Mouse (Mus musculus): ENCODE measurements around the gene Rap2c. TPM values are rescaled to one million over a fixed set of nuclear protein-coding genes. Genes with fewer than 3 reads are reported as not detected.
A peak's percentile ranks its signal among the peaks of the same experiment; 100 is the strongest.

Gene Rap2c
- 12.8 and 13.4 TPM in 2 replicates for polyA plus RNA-seq (2015; fragmentation: Nextera tagmentation; extraction: Ambion mirVana)

DNA sequence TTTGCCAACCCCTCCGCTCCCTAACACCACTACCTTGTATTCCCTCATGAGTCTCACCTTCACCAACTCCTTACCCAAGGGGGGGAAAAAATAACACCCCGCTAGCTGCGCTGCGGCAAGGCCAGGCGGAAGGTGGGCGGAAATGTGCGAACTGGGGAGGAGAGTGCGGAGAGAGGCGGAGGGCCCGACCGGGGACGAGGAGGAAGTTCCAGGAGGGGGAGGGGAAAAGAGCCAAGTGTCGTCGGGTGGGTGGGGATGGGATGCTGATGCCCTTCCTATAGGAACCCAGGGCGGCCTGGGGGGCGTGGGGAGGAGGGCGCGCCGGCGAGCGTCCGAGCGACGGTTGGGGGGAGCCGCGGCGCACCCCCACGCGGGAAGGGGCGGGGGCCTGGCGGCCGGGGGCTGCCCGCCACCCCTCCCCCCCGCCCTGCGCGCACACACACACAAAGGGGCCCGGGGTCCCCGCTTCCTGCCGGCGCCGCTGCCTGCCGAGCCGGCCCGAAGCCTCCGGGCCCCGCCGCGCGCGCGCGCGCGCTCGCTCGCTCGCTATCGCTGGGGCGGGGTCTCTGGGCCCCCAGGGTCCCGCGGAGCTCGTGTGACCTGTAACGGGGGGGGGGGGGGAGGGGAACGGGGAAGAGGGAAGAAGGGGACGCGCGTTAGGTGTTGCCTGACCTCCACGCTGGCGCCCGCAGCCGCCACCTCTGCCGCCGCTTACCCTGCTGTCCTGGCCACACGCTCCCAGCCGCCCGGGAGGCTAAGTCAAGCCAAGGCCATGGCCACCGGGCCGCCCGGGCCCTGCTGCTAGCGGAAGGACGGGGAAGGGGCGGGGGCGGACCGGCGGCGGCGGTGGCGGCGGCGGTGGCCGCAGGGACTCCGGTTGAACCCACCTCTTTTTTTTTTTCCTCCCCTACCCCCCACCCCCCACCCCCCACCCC is at the start of gene Rap2c:
TSS of gene Rap2c (minus strand) at position 168 of the 935 bp plus-strand sequence.
- 14% methylated on average over 40 of the region's 92 CpGs for WGBS
- no peaks in the 10 kb centered on the region for H3K27me3 ChIP-seq (ENCODE audit: control insufficient read depth, insufficient read depth, low read length)
- ATAC-seq (replicated peaks; ENCODE audit: extremely low read depth, insufficient read depth, low FRiP score), result peak; percentile 78
- H3K9me3 ChIP-seq (replicated peaks; ENCODE audit: control insufficient read depth, low read length), result no peaks in the 10 kb centered on the region
- 0 out of 2 replicates have a peak, but pooled peaks cover 4% of the 10 kb centered on the region for H3K36me3 ChIP-seq (ENCODE audit: control insufficient read depth, insufficient read depth)
- H3K9ac ChIP-seq (ENCODE audit: low read length), result peak within 1 kb of the TSS; percentile 87
- H3K27ac ChIP-seq (ENCODE audit: low read length), result peak within 1 kb of the TSS; percentile 98
- H3K4me2 ChIP-seq (ENCODE audit: low read depth, low read length), result peak within 1 kb of the TSS; percentile 71
- H3K4me1 ChIP-seq (ENCODE audit: control insufficient read depth, insufficient read depth, low read length), result peaks cover 8% of the 10 kb centered on the region; the same call in 1 of the 2 replicates
- H3K4me3 ChIP-seq (ENCODE audit: low read length), result peak within 1 kb of the TSS; percentile 64

GRCm38 (mm10) chrX:51066539-51067286 is 48.9 kb upstream of the Rap2c start:
- no peaks in the 10 kb centered on the region for H3K9me3 ChIP-seq (replicated peaks; ENCODE audit: control insufficient read depth, low read length)
- no peak overlapping the region for H3K27ac ChIP-seq (ENCODE audit: low read length)
- WGBS, result 59% methylated on average over 11 of the region's 11 CpGs
- H3K9ac ChIP-seq (ENCODE audit: low read length), result no peak overlapping the region
- H3K27me3 ChIP-seq (ENCODE audit: control insufficient read depth, insufficient read depth, low read length), result no peaks in the 10 kb centered on the region
- no peak for ATAC-seq (replicated peaks; ENCODE audit: extremely low read depth, insufficient read depth, low FRiP score)
- H3K4me2 ChIP-seq (ENCODE audit: low read depth, low read length), result no peak overlapping the region
- no peak overlapping the region for H3K4me3 ChIP-seq (ENCODE audit: low read length)
- H3K4me1 ChIP-seq (ENCODE audit: control insufficient read depth, insufficient read depth, low read length), result no peaks in the 10 kb centered on the region
- no peaks in the 10 kb centered on the region for H3K36me3 ChIP-seq (ENCODE audit: control insufficient read depth, insufficient read depth)

- Histone ChIP-seq H3K4me3 (ENCODE audit: low read length) (no peak overlapping the region), H3K9me3 (replicated peaks; ENCODE audit: control insufficient read depth, low read length) (no peaks in the 10 kb centered on the region), H3K9ac (ENCODE audit: low read length) (no peak overlapping the region), H3K4me1 (ENCODE audit: control insufficient read depth, insufficient read depth, low read length) (no peaks in the 10 kb centered on the region), H3K27me3 (ENCODE audit: control insufficient read depth, insufficient read depth, low read length) (no peaks in the 10 kb centered on the region), H3K36me3 (ENCODE audit: control insufficient read depth, insufficient read depth) (no peaks in the 10 kb centered on the region), H3K4me2 (ENCODE audit: low read depth, low read length) (peak overlapping the region; percentile 32), H3K27ac (ENCODE audit: low read length) (no peak overlapping the region)
- WGBS, result 13% methylated on average over 6 of the region's 6 CpGs
- no peak for ATAC-seq (replicated peaks; ENCODE audit: extremely low read depth, insufficient read depth, low FRiP score)
Observed at GRCm38 (mm10) chrX:51065773-51066172, 48.0 kb upstream of the Rap2c start.

- H3K4me2 ChIP-seq (ENCODE audit: low read depth, low read length), result peak overlapping the region; percentile 32
- H3K9ac ChIP-seq (ENCODE audit: low read length), result no peak overlapping the region
- ATAC-seq (replicated peaks; ENCODE audit: extremely low read depth, insufficient read depth, low FRiP score), result no peak
- 51% methylated on average over 6 of the region's 6 CpGs for WGBS
- no peak overlapping the region for H3K4me3 ChIP-seq (ENCODE audit: low read length)
- H3K4me1 ChIP-seq (ENCODE audit: control insufficient read depth, insufficient read depth, low read length), result no peaks in the 10 kb centered on the region
- H3K9me3 ChIP-seq (replicated peaks; ENCODE audit: control insufficient read depth, low read length), result no peaks in the 10 kb centered on the region
- no peak overlapping the region for H3K27ac ChIP-seq (ENCODE audit: low read length)
- H3K36me3 ChIP-seq (ENCODE audit: control insufficient read depth, insufficient read depth), result no peaks in the 10 kb centered on the region
- H3K27me3 ChIP-seq (ENCODE audit: control insufficient read depth, insufficient read depth, low read length), result no peaks in the 10 kb centered on the region
Observed at GRCm38 (mm10) chrX:51065158-51065664, 47.4 kb upstream of the Rap2c start.

DNA sequence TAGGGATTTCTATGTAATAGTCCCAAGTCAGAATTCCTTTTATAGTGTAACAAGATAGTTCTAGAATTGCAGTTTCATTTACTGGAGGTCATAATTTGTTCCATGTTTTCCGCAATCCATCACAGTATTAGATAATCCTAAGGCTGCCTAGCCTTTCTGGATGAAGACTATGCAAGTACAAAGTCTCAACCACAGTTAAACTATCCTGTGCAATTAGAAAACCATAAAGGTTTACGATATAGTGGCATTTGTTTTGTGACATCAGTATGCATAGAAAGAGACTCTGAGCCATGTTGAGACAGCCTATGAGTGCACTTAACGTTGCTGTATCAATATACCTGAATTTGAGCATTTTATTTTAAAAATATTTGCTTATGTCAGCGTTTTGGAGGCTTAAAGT is 42.4 kb upstream of the Rap2c start:
- Histone ChIP-seq H3K9ac (ENCODE audit: low read length) (no peak overlapping the region), H3K4me3 (ENCODE audit: low read length) (no peak overlapping the region), H3K27ac (ENCODE audit: low read length) (no peak overlapping the region), H3K9me3 (replicated peaks; ENCODE audit: control insufficient read depth, low read length) (no peaks in the 10 kb centered on the region), H3K27me3 (ENCODE audit: control insufficient read depth, insufficient read depth, low read length) (no peaks in the 10 kb centered on the region), H3K4me2 (ENCODE audit: low read depth, low read length) (no peak overlapping the region), H3K4me1 (ENCODE audit: control insufficient read depth, insufficient read depth, low read length) (no peaks in the 10 kb centered on the region), H3K36me3 (ENCODE audit: control insufficient read depth, insufficient read depth) (no peaks in the 10 kb centered on the region)
- WGBS, result 65% methylated on average over 4 of the region's 4 CpGs
- no peak for ATAC-seq (replicated peaks; ENCODE audit: extremely low read depth, insufficient read depth, low FRiP score)

DNA sequence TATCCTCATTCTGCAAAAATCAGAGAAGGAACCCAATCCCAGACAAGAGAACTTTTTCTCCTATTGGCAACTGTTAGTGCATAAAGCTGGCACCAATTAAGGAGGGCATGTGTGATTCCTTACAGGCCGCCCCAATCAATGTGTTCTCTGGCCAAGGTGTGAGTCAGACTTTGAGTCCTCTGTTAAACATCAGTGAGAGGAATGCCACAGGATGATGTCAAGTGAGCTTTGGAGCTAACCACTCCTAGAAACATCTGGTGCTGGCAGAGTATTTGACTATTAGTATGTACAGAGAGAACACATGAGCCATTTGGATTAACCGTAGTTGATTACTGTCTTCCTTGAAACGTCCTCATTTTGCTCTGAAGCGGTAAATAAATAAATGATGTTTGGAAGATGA is 40.9 kb upstream of the Rap2c start:
- 75% methylated on average over 4 of the region's 4 CpGs for WGBS
- no peaks in the 10 kb centered on the region for H3K36me3 ChIP-seq (ENCODE audit: control insufficient read depth, insufficient read depth)

GRCm38 (mm10) chrX:51058317-51058716 is 40.5 kb upstream of the Rap2c start:
- no peak for ATAC-seq (replicated peaks; ENCODE audit: extremely low read depth, insufficient read depth, low FRiP score)
- no peak overlapping the region for H3K4me2 ChIP-seq (ENCODE audit: low read depth, low read length)
- H3K9ac ChIP-seq (ENCODE audit: low read length), result no peak overlapping the region
- H3K36me3 ChIP-seq (ENCODE audit: control insufficient read depth, insufficient read depth), result no peaks in the 10 kb centered on the region
- no peak overlapping the region for H3K27ac ChIP-seq (ENCODE audit: low read length)
- no peak overlapping the region for H3K4me3 ChIP-seq (ENCODE audit: low read length)
- WGBS, result 77% methylated on average over 5 of the region's 5 CpGs
- H3K4me1 ChIP-seq (ENCODE audit: control insufficient read depth, insufficient read depth, low read length), result no peaks in the 10 kb centered on the region
- no peaks in the 10 kb centered on the region for H3K27me3 ChIP-seq (ENCODE audit: control insufficient read depth, insufficient read depth, low read length)
- H3K9me3 ChIP-seq (replicated peaks; ENCODE audit: control insufficient read depth, low read length), result no peaks in the 10 kb centered on the region

More for the DNA sequence above, 40.9 kb upstream of the Rap2c start:
- Histone ChIP-seq H3K27me3 (ENCODE audit: control insufficient read depth, insufficient read depth, low read length) (no peaks in the 10 kb centered on the region), H3K9ac (ENCODE audit: low read length) (no peak overlapping the region), H3K4me1 (ENCODE audit: control insufficient read depth, insufficient read depth, low read length) (no peaks in the 10 kb centered on the region), H3K4me2 (ENCODE audit: low read depth, low read length) (no peak overlapping the region), H3K9me3 (replicated peaks; ENCODE audit: control insufficient read depth, low read length) (no peaks in the 10 kb centered on the region), H3K4me3 (ENCODE audit: low read length) (no peak overlapping the region), H3K27ac (ENCODE audit: low read length) (no peak overlapping the region)
- ATAC-seq (replicated peaks; ENCODE audit: extremely low read depth, insufficient read depth, low FRiP score), result no peak

DNA sequence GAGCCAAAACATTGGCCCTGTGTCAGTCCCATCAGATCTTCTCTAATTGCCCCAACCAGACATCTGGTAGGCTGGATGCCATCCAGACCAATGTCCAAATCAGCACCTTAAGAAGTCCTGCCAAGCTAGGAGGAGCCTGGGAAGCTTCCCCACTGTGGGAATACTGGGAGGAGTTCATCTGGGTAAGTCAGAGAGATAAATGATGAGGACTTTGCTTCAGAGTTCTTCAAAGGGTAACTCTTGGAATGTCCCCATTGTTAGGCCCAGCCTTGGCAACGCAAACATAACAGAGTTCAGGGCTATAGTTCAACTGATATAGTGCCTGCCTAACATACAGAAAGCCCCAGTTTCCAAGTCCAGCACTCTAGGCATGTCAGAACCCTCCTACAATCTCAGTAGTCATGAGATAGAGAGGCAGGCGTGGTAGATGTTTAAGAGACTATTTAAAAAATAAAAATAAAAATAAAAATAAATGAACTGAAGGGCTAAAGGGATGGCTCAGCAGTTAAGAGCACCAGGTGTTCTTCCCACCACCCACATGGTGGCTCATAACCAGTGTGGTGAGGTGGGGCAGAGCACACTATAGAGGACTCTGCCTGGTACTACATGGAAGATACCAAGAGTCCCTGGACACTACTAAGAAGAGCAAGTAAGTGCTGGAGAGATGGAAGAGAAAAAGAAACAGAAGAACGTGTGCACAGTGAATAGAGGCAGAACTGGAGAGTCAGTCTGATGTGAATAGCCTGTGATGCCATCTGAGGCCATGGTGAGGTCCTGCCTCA is 34.1 kb upstream of the Rap2c start:
- H3K9ac ChIP-seq (ENCODE audit: low read length), result no peak overlapping the region
- H3K4me2 ChIP-seq (ENCODE audit: low read depth, low read length), result no peak overlapping the region
- H3K27ac ChIP-seq (ENCODE audit: low read length), result no peak overlapping the region
- H3K36me3 ChIP-seq (ENCODE audit: control insufficient read depth, insufficient read depth), result no peaks in the 10 kb centered on the region
- 52% methylated on average over 3 of the region's 3 CpGs for WGBS
- ATAC-seq (replicated peaks; ENCODE audit: extremely low read depth, insufficient read depth, low FRiP score), result no peak
- H3K9me3 ChIP-seq (replicated peaks; ENCODE audit: control insufficient read depth, low read length), result no peaks in the 10 kb centered on the region
- H3K4me3 ChIP-seq (ENCODE audit: low read length), result no peak overlapping the region
- no peaks in the 10 kb centered on the region for H3K27me3 ChIP-seq (ENCODE audit: control insufficient read depth, insufficient read depth, low read length)
- no peaks in the 10 kb centered on the region for H3K4me1 ChIP-seq (ENCODE audit: control insufficient read depth, insufficient read depth, low read length)
